Mouse (Mus musculus): ENCODE measurements around the gene Gnl2. TPM values are rescaled to one million over a fixed set of nuclear protein-coding genes. Genes with fewer than 3 reads are reported as not detected.

The Gnl2 gene
- total RNA-seq, 2 experiments from 2014 or later: 29.3 to 31.9 TPM

GRCm38 (mm10) chr4:124985671-124986602 lies 30.4 kb upstream of the Gnl2 start, which contains the start of gene Rspo1:
Gene Rspo1 (plus strand): TSS chr4:124986430.
- peak; percentile 24 for DNase-seq
- H3K4me3 ChIP-seq: peak within 1 kb of the TSS; percentile 60
- TF ChIP-seq CTCF (IDR thresholded peaks at IDR 0.05): no peak
- H3K27ac ChIP-seq: no peak within 1 kb of the TSS
- intact Hi-C loops (cut with DNase I): no loop called here

GRCm38 (mm10) chr4:124986739-124987710 lies 29.4 kb upstream of the Gnl2 start:
- no peak for TF ChIP-seq CTCF (IDR thresholded peaks at IDR 0.05)

DNA sequence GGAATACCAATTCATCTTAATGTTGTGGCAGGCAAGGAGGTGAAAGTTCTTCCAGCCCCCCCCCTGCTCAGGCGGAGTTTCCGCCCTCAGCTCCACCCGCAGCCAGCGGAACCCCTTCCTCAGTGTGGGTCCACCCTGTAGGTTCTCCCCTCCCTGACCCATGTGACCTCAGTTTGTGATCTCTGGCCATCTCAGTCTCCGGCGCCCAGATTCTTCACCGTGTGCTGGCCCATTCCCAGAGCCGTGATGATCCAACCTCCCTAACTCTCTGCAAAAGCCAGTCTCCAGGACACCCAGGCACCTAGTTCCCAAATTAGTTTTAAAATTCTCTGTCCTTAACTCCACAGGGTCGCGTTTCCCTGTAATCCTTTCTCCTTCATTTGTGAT lies 28.7 kb upstream of the Gnl2 start:
- no peak for TF ChIP-seq CTCF (IDR thresholded peaks at IDR 0.05)
- intact Hi-C loops (cut with DNase I): no loop called here
- Histone ChIP-seq H3K27ac (no peak overlapping the region), H3K4me3 (no peak overlapping the region)
- no peak for DNase-seq

More at GRCm38 (mm10) chr4:124986739-124987710, 29.4 kb upstream of the Gnl2 start:
- peak overlapping the region; percentile 60 for H3K4me3 ChIP-seq
- no peak for DNase-seq
- H3K27ac ChIP-seq: no peak overlapping the region
- intact Hi-C loops (cut with DNase I): no loop called here

DNA sequence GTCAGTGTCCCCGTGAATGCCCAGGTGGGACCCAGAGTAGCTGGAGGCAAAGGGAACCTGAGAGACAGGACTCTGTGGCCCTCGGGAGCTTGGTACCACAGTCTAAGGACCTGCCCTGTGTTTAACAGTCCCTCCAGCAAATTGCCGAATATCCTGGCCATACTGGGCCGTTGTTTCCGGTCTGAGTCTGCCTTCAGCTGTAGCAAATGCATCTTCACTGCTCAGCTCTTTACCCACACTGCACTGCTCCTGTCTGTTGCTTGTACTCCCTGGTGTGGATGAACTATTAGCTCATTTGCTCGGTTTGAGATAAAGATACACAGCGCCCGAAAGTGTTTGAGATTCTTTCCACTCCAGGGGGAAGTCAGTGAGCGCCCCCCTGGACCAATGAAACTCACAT lies 28.0 kb upstream of the Gnl2 start:
- DNase-seq: no peak
- no peak for TF ChIP-seq CTCF (IDR thresholded peaks at IDR 0.05)
- H3K27ac ChIP-seq: no peak overlapping the region
- intact Hi-C loops (cut with DNase I): no loop called here
- no peak overlapping the region for H3K4me3 ChIP-seq

DNA sequence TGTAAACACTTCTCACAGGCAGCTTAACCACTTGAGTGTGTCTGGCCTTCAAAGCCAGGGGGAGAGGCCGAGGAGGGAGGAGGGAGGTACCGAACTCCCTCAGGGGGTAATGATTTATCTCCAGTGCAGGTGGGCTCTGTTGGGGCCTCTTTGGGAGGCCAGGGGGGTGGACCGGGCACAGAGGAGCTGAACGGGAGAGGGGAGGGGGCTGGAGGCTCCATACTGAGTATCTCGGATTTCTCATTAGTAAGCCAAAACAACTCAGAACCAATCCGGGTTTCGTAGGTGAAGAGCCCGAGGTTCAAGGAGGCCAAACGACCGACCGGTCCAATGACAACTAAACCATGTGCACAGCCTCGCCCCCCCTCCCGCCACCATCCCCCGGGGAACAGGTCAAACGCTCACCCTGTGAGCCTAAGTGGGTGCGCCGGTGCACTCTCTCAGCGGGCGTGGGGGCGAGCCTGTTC lies 26.6 kb upstream of the Gnl2 start:
- intact Hi-C loops (cut with DNase I): no loop called here
- Histone ChIP-seq H3K4me3 (no peak overlapping the region), H3K27ac (no peak overlapping the region)
- TF ChIP-seq CTCF (IDR thresholded peaks at IDR 0.05): no peak
- DNase-seq: no peak

GRCm38 (mm10) chr4:124990325-124990724 lies 26.1 kb upstream of the Gnl2 start:
- H3K27ac ChIP-seq: no peak overlapping the region
- DNase-seq: no peak
- no peak for TF ChIP-seq CTCF (IDR thresholded peaks at IDR 0.05)
- H3K4me3 ChIP-seq: no peak overlapping the region
- intact Hi-C loops (cut with DNase I): no loop called here

- intact Hi-C loops (cut with DNase I): no loop called here
- DNase-seq: no peak
- Histone ChIP-seq H3K4me3 (no peak overlapping the region), H3K27ac (no peak overlapping the region)
- no peak for TF ChIP-seq CTCF (IDR thresholded peaks at IDR 0.05)
Measured at GRCm38 (mm10) chr4:124997479-124998147, 18.8 kb upstream of the Gnl2 start.

DNA sequence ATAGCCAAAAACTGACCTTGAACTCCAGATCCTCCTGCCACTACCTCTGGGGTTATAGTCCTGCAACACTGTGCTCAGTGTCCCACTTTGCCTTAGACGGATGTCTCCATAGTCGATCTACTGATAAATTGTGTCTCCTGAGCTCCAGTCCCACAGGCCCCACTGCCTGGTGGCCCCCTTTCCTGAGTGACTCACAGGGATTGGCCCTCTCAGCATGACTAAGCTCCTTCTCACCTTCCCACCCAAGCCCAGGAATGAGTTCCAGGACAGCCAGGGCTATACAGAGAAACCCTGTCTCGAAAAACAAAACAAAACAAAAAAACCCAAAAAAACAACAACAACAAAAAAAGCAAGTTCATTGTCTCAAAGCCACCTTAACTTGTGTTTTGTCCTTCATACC lies 16.8 kb upstream of the Gnl2 start:
- TF ChIP-seq CTCF (IDR thresholded peaks at IDR 0.05): no peak
- Histone ChIP-seq H3K4me3 (no peak overlapping the region), H3K27ac (no peak overlapping the region)
- DNase-seq: no peak
- intact Hi-C loops (cut with DNase I): no loop called here

GRCm38 (mm10) chr4:125002978-125003377 lies 13.4 kb upstream of the Gnl2 start:
- Histone ChIP-seq H3K27ac (no peak overlapping the region), H3K4me3 (no peak overlapping the region)
- no peak for DNase-seq
- TF ChIP-seq CTCF (IDR thresholded peaks at IDR 0.05): no peak
- intact Hi-C loops (cut with DNase I): no loop called here

DNA sequence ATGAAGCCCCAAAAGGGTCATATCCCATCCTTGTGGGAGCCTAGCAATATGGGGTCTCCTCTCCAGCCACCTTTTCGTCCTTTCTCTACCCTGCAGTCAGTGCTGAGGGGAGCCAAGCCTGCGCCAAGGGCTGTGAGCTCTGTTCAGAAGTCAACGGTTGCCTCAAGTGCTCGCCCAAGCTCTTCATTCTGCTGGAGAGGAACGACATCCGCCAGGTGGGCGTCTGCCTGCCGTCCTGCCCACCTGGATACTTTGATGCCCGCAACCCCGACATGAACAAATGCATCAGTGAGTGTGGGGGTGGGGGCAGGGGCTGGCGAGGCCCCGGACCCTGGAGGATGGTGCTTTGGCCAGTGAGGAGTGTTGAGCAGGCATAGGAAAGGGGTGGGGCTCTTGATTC lies 11.5 kb upstream of the Gnl2 start:
- intact Hi-C loops (cut with DNase I): no loop called here
- no peak overlapping the region for H3K4me3 ChIP-seq
- no peak for DNase-seq
- TF ChIP-seq CTCF (IDR thresholded peaks at IDR 0.05): no peak
- H3K27ac ChIP-seq: no peak overlapping the region

GRCm38 (mm10) chr4:125007460-125007859 lies 8.9 kb upstream of the Gnl2 start:
- intact Hi-C loops (cut with DNase I): no loop called here
- Histone ChIP-seq H3K4me3 (no peak overlapping the region), H3K27ac (no peak overlapping the region)
- TF ChIP-seq CTCF (IDR thresholded peaks at IDR 0.05): no peak
- DNase-seq: no peak

DNA sequence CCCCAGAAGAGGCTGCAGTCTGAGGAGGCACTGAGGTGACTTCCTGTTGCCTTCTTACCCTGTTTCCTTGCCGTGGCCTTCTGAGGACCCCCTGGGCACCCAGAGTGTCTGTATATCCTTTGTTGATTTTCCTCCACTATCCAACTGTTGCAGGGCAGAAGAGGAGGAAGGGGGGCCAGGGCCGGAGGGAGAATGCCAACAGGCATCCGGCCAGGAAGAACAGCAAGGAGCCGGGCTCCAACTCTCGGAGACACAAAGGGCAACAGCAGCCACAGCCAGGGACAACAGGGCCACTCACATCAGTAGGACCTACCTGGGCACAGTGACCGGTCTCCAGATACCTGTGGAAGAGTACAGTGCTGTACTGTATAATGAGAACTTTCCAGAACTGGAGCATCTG lies 8.2 kb upstream of the Gnl2 start:
- H3K27ac ChIP-seq: no peak overlapping the region
- no peak for TF ChIP-seq CTCF (IDR thresholded peaks at IDR 0.05)
- no peak for DNase-seq
- H3K4me3 ChIP-seq: no peak overlapping the region
- intact Hi-C loops (cut with DNase I): no loop called here
